Mouse (Mus musculus) intestine, postnatal 0 days (tissue): Measurements from ENCODE around the gene Iqca. TPM values are rescaled to one million over a fixed set of nuclear protein-coding genes. Genes with fewer than 3 reads are reported as not detected.

Experiments used
- ATAC-seq: fragments of 200-750 bp; cut with Nextera tagmentation; 2 replicates; pipeline ENCODE4 v1.8.0; 2017; ENCODE audit warnings: mild to moderate bottlenecking, moderate TSS enrichment, moderate library complexity
- H3K27ac ChIP-seq: fragments of 300-500 bp; sonication (generic); 2 replicates; pipeline ENCODE4 v1.5.1; 2014; ENCODE audit warnings: mild to moderate bottlenecking, low read depth, low read length, moderate library complexity
- H3K27me3 ChIP-seq: fragments of 300-500 bp; sonication (generic); replicated peaks from 2 replicates; pipeline ENCODE4 v1.6.1; 2014; ENCODE audit warnings: low read length, mixed read lengths; ENCODE audit not compliant: control insufficient read depth, insufficient read depth
- H3K36me3 ChIP-seq: fragments of 300-500 bp; sonication (generic); 2 replicates; pipeline ENCODE4 v1.6.1; 2014; ENCODE audit warnings: mild to moderate bottlenecking, moderate library complexity; ENCODE audit not compliant: control insufficient read depth, insufficient read depth
- H3K4me1 ChIP-seq: fragments of 300-500 bp; sonication (generic); replicated peaks from 2 replicates; pipeline ENCODE4 v1.6.1; 2014; ENCODE audit warnings: antibody characterized with exemption, low read length, mixed read lengths; ENCODE audit not compliant: control insufficient read depth, insufficient read depth
- H3K4me2 ChIP-seq: fragments of 300-500 bp; sonication (generic); replicated peaks from 2 replicates; pipeline ENCODE4 v1.6.1; 2014; ENCODE audit warnings: low read depth, mild to moderate bottlenecking, moderate library complexity
- H3K4me3 ChIP-seq: fragments of 300-500 bp; sonication (generic); 2 replicates; pipeline ENCODE4 v1.5.1; 2014; ENCODE audit warnings: low read depth, low read length
- H3K9ac ChIP-seq: fragments of 300-500 bp; sonication (generic); 2 replicates; pipeline ENCODE4 v1.6.1; 2014; ENCODE audit warnings: mild to moderate bottlenecking, low read depth, low read length
- H3K9me3 ChIP-seq: fragments of 300-500 bp; sonication (generic); 2 replicates; pipeline ENCODE4 v1.6.1; 2016; ENCODE audit warnings: mixed run types; ENCODE audit not compliant: control insufficient read depth
- CTCF ChIP-seq: sonication (generic); IDR thresholded peaks from 2 replicates; pipeline ENCODE4 v1.5.1; 2016; ENCODE audit warnings: low read depth, mild to moderate bottlenecking, control low read depth, antibody characterized with exemption, moderate library complexity
- WGBS: fragments of 180-500 bp; shearing (Covaris S2); extraction: QIAGEN DNeasy Blood & Tissue Kit; methylation state at CpG from one replicate; pipeline ENCODE4 v1.1.7; 2014; 5-methylcytosine and 5-hydroxymethylcytosine counted together
- polyA plus RNA-seq: library from polyadenylated mRNA; unstranded; fragments of >200 nt; fragmentation: Nextera tagmentation; extraction: Ambion mirVana; gene quantifications from 2 replicates; pipeline ENCODE4 v1.2.1, GENCODE M21; 2015

The Iqca gene
- polyA plus RNA-seq, 1 experiment from 2014 or later, result 0.47 TPM

- H3K9ac ChIP-seq, result no peak overlapping the region
Measured at GRCm38 (mm10) chr1:90103896-90104487, 49.2 kb downstream of the Iqca start.

GRCm38 (mm10) chr1:90100360-90101232 is 52.6 kb downstream of the Iqca start:
- no peak overlapping the region for H3K4me2 ChIP-seq
- H3K27ac ChIP-seq, result no peak overlapping the region
- H3K9me3 ChIP-seq, result no peaks in the 10 kb centered on the region
- H3K36me3 ChIP-seq, result no peaks in the 10 kb centered on the region
- WGBS, result 66% methylated on average over 10 of the region's 10 CpGs
- no peak for ATAC-seq
- TF ChIP-seq CTCF, result no peak
- no peak overlapping the region for H3K9ac ChIP-seq
- no peak overlapping the region for H3K4me3 ChIP-seq
- no peaks in the 10 kb centered on the region for H3K4me1 ChIP-seq
- no peaks in the 10 kb centered on the region for H3K27me3 ChIP-seq

More at GRCm38 (mm10) chr1:90103896-90104487, 49.2 kb downstream of the Iqca start:
- no peak overlapping the region; the same call in 1 of the 2 replicates for H3K4me2 ChIP-seq
- H3K4me1 ChIP-seq, result no peaks in the 10 kb centered on the region
- no peaks in the 10 kb centered on the region for H3K36me3 ChIP-seq
- ATAC-seq, result no peak
- H3K4me3 ChIP-seq, result no peak overlapping the region
- no peaks in the 10 kb centered on the region for H3K27me3 ChIP-seq
- H3K9me3 ChIP-seq, result no peaks in the 10 kb centered on the region
- H3K27ac ChIP-seq, result no peak overlapping the region
- TF ChIP-seq CTCF, result no peak
- WGBS, result 51% methylated on average over 8 of the region's 8 CpGs

- H3K36me3 ChIP-seq, result no peaks in the 10 kb centered on the region
- no peak overlapping the region for H3K9ac ChIP-seq
- ATAC-seq, result no peak
- H3K27ac ChIP-seq, result no peak overlapping the region
- H3K4me2 ChIP-seq, result no peak overlapping the region
- H3K4me1 ChIP-seq, result no peaks in the 10 kb centered on the region
- peak; percentile 38; the same call in 1 of the 2 replicates for TF ChIP-seq CTCF
- no peaks in the 10 kb centered on the region for H3K9me3 ChIP-seq
- no peak overlapping the region for H3K4me3 ChIP-seq
- 69% methylated on average over 10 of the region's 10 CpGs for WGBS
- no peaks in the 10 kb centered on the region for H3K27me3 ChIP-seq
Measured at GRCm38 (mm10) chr1:90092816-90093493, 60.2 kb downstream of the Iqca start.

DNA sequence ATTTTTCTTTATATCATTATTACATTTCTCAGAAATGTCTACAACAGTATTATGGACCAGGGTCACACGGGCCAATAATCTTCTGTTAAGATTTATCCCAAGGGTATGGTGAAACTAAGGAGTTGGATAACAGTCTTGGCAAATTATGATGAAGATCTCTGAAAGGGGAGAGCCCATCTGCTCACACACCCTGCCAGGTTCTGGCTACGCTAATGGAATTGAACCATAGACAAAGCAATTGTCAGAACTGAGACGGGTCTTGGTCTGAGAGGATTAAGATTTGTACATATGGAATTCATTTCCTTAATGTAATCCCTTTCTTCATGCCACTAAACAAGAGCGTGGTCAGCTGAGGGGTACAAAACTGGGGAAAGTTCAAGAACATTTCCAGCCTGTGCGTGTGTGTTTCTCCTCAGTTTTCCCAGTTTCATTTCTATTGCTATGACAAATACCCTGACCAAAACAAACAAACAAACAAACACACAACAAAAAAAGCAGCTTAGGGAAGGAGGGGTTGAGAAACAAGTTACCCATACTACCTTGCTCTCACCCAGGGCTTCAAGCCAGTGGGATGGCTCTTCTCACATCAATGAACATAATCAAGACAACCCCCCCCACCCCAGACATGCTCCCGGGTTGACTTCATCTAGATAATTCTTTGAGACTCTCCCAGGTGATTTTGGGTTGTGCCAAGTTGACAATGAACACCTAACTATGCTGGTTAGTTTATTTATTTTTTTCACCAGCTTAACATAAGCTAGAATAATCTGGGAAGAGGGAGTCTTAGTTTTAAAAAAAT is 64.8 kb downstream of the Iqca start:
- Histone ChIP-seq H3K4me1 (no peaks in the 10 kb centered on the region), H3K9me3 (no peaks in the 10 kb centered on the region), H3K4me2 (no peak overlapping the region), H3K36me3 (no peaks in the 10 kb centered on the region), H3K27ac (no peak overlapping the region), H3K9ac (no peak overlapping the region), H3K27me3 (no peaks in the 10 kb centered on the region), H3K4me3 (no peak overlapping the region)
- TF ChIP-seq CTCF, result no peak
- WGBS, result 88% methylated on average over 6 of the region's 6 CpGs
- no peak for ATAC-seq

GRCm38 (mm10) chr1:90086461-90086860 is 66.7 kb downstream of the Iqca start:
- H3K4me2 ChIP-seq, result no peak overlapping the region
- H3K9ac ChIP-seq, result no peak overlapping the region
- WGBS, result 91% methylated on average over 10 of the region's 10 CpGs
- no peak overlapping the region for H3K27ac ChIP-seq
- H3K9me3 ChIP-seq, result no peaks in the 10 kb centered on the region
- no peaks in the 10 kb centered on the region for H3K4me1 ChIP-seq
- no peak for ATAC-seq
- no peaks in the 10 kb centered on the region for H3K27me3 ChIP-seq
- TF ChIP-seq CTCF, result no peak
- H3K4me3 ChIP-seq, result no peak overlapping the region
- H3K36me3 ChIP-seq, result no peaks in the 10 kb centered on the region
